Mouse (Mus musculus) right cerebral cortex, postnatal 25 days (tissue): ENCODE data around the gene Fblim1.
A peak's percentile ranks its signal among the peaks of the same experiment; 100 is the strongest.
"Not testable (repeated sequence)": the region's sequence is repeated elsewhere in the genome, so short reads cannot be mapped to it uniquely, and the experiment has no call there.

Experiments
- DNase-seq: peaks from one replicate; pipeline ENCODE4 v3.0.0; 2022

The Fblim1 gene

DNA sequence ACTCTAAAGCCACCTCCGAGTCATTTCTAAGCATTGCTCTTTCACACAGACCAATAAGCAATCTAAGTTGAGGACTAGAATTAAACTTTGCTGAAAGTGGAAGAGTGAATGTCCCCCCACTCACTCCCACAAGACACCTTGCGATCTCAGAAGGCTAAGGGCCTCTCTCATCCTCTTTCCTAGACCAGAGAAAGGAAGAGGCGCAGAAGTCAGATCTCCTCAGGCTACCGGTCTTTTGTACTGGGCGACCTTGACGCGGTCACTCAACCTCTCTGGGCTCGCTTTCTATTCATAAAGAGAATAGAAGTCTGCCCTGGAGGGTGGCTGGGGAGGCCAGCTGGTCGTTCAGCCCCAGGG, 7.0 kb downstream of the Fblim1 start:
- no peak for DNase-seq

DNA sequence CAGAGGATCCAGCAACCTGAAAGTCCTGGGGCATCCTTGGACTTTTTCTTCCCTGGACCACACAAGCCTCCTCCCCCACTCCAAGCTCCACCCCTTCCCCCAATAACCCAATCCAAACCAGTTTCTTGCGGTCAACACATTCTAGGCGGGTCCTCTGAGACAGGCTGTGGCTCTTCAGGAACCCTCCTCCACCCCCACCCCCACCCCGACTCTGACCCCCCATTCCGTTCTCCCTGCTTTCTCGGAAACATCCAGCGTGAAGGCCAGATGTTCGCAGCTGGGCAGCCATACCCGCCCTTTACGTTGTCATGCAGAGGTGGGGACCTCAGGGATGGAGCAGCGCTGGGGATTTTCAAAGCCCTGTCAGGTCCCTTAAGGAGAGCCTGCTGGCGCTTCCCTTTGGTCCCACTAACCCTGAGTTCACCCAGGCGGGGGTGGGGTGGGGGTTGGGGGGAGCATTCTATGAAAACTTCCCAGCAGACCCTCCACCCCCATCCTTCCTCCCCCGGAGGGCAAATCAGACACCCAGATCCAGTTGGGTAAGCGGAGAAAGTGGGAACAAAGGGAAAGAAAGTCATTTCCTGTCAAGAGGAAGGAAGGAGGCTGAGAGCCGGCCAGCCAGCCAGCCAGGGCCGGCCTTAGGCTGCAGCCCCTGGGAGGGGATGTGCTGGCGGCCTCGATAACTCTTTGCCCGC, 7.5 kb downstream of the Fblim1 start:
- no peak for DNase-seq

DNA sequence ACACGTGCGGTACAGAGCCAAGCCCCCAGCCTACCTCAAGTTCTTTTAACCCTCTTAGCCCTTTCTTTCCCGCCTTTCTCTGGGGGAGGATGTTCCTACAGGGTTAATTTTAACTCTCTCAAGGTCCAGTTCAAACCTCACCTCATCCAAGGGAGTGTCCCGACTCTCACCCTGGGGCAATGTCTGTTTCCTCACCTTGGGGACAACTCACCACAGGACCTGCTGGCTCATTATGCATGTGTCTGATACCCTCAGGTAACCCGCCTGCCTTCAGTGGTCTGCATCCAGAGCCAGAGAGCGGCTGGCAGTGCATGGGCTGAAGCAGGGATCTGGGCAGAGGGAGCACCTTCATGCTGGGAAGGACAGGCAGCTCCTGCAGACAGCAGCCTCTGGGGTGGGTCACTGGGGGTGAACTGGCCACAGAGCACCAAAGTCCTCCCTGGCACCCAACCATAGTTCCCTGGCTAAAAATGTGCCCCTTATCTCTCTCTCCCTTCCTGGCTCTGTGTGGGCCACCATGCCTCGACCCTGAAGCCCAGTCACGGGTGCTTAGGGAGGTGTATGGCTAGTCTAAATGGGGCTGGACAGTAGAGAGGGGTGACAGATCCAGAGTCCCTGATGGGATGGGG, 9.1 kb downstream of the Fblim1 start:
- DNase-seq, result no peak

DNA sequence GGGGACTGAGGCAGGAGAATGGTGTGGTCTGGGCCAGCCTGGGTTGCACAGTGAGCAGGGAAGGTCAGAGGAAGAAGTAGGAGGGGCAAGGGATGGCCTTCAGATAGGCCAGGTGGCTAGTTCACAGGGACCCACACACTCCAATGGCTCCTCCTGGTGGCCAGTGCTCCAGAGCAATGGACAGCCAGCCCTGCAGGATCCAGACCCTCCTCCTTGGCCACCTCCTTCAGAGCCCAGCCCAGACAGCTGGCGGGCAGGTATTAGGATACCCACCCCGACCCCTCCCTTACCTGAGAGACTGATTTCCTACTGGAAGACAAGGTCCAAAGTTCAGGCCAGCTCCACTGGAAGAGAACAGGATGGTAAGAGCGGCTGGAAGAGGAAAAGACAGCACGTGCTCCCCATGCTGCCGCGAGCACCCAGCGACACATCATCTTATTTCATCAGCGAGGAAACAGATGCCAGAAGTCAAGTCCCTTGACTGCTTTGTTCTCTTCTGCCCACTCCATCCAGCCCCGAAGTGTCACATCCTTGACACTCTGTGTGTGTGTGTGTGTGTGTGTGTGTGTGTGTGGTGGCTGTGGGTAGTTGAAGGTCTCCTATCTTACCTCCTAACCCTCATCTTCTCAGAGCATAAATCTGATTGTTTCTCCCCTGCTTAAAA, 10.2 kb downstream of the Fblim1 start:
- DNase-seq, result no peak

DNA sequence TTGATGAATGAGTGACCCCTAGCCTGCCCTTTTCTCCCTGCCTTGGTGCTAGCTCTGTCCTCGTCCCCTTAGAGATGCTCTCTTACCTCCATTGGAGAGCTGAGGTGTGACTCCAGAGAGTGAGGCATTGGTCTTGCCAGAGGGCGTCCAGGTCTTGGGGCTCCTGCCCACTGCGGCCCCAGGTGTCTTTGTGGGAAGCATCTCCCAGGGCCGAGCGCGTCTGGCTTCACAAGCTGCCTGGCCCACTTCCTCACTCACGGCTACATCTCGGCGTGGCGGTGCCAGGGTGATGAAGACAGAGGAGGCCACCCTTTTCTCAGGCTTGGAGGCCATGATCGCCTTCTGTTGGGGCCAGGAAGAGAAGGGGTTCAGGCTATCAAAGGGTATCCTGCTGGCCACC, 10.8 kb downstream of the Fblim1 start:
- no peak for DNase-seq

DNA sequence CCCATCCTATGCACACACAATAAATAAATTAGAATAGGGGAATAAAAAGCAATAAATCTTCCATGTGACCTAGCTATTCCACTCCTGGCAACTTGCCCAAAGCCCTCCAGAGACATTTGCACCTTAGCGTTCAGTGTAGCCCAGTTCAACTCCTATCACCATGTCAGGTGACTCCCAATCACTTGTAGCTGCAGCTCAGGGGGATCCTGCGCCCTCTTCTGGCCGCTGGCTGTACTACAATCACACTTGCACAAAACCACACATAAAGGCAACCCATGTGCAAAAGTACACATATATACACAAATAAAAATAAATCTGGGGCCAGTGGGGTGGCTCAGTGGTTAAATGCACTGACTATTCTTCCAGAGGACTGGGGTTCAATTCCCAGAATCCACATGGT, 14.3 kb downstream of the Fblim1 start:
- DNase-seq, result no peak

DNA sequence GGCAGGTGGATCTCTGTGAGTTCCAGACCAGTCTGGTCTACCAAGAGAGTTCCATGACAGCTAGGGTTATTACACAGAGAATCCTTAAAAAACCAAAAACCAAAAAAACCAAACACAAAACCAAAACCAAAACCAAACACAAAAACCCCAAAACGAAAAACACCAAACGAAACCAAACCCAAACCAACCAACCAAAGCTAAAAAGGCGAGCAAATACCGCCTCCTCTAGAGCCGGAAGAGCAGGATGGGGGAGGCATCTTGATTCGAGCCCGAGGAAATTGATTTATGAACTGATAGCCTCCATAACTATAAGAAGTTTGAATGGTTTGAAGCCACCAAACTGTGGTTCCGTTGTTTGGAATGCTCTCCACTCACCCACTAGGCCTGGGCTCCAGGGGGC, 22.0 kb downstream of the Fblim1 start:
- DNase-seq, result no peak

DNA sequence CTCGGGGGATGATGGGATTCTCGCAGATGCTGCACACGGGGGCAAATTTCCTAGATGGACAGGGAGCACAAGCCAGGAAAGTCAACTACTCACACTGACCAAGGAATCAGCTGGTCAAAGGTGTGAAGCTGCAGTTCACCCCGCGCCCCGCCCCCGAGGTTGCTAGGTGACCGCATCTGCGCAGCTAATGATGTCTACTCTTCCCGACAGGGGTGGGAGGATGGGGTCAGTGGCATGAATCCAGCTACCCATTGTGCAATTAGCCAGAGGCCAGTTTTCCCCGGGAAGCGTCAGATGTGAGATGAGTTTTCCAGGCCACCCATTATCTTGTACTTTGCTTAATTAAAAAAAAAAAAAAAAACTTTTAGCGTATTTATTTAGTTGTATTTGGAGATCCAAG, 24.8 kb downstream of the Fblim1 start:
- DNase-seq, result no peak

DNA sequence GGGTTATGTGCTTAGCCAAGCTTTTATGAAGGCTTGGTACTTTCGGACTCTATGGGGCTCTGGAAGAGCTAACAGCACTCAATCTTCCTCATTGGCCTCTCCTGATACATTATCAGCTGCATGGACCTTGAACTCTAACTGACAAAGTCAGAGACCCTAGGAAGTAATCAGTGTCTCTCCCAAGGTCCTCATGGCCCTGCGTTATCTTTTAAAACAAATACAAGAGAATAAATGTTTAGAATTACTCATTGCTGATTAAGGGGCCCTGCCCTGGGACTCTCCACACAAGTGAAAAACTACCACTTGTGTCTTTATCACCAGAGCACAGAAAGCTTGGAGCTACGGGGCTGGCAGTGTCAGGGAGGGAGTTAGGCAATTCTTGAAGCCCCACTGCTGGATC, 27.1 kb downstream of the Fblim1 start:
- DNase-seq, result no peak

DNA sequence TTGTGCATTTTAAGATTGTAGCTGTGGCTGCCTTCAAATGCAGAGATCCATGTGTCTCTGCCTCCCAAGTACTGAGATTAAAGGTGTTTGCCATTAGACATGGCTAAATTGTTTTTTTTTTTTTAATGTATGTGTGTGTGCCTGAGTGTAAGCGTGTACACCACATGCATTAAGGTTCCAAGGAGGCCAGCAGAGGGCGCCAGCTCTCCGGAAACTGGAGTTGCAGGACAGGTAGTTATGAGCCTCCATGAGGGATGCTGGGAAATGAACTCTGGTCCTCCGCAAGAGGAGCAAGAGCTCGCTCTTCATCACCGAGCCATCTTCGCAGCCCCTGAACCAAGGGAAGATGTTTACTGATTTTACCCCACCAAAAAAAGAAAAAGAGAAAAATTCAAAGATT, 29.0 kb downstream of the Fblim1 start:
- DNase-seq, result no peak

DNA sequence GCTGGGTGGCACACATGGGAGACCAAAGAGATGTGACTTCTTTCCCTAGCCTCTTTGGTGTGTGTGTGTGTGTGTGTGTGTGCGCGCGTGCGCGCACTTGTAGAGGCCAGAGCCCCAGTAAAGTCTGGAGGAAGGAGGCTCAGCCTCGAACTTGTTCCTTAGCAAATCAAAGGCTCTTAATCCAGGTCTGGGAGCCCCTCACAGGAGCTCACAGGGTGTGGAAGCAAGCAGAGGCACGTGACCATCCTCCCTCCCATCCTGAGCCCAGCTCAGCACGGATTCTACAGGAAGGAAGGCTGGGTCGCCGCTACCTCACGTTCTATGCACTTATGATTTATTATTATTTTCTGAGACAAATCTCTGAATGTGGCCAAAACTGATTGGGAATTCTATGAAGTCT, 29.5 kb downstream of the Fblim1 start:
- no peak for DNase-seq

DNA sequence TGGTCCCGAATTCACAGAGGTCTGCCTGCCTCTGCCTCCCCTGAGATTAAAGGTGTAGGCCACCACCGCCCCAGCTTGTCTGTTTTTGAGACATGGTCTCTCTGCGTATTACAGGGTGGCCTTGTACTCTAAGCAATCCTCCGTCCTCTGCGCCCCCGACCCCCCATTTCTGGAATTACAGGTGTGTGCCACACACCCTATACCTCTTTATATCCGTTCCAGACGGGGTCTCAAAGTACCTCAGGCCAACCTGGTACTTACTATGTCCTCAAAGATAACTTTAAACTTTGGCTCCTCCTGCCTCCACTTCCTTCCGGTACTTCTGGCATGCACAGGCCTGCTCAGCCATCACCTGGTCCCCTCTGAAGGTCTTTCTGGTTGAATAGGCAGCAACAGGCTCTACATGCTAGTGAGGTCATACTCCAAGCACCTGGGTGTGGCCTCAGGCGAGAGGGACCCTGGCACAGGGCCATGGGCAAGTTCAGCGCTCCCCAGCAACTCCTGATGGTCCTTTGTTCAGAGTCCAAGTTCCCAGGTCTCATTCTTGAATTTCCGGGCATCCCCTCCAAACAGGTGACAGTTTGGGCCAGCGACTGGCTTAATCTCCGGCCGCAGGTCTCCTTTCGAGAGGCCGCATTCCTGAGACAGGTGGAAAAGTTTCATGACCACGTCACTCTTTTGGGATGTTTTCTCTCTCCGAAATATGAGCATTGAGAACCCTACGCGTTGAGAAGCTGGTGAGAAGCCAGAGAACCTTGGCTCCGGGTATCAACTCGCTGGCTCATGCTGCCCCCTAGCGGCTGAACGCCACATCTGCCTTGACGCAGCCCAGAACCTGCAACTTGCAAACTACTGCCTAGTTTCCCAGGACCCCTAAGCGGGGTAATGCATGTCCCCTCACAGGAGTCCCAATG, 30.9 kb downstream of the Fblim1 start:
- DNase-seq, result peak; percentile 74

DNA sequence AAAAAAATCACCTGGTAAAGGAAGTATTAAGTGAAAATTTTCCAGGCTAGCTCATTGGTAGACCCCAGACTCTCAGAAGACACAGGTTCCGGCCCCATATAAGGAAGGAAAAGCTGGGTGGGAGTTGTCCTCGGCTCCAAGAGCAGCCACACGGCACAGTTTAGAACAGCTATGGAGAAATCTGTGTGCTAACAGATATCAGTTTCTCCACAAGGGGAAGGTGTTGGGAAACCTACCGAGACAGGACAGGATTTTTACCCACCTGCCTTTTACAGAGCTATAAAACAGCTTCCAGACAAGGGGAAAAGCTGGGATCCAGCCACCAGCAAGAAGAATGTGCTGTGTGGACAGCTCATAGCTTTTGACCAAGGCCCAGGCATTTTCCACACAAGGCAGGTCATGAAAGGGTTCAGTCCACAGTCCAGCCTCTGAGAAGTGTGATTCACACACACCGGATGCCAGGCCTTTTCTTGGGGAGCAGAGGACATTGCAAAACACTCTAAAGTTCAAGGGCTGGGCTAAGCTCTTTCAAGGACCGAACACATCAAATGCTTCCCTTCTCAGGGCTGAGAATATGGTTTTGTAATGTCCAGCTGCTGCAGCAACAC, 32.4 kb downstream of the Fblim1 start:
- no peak for DNase-seq

DNA sequence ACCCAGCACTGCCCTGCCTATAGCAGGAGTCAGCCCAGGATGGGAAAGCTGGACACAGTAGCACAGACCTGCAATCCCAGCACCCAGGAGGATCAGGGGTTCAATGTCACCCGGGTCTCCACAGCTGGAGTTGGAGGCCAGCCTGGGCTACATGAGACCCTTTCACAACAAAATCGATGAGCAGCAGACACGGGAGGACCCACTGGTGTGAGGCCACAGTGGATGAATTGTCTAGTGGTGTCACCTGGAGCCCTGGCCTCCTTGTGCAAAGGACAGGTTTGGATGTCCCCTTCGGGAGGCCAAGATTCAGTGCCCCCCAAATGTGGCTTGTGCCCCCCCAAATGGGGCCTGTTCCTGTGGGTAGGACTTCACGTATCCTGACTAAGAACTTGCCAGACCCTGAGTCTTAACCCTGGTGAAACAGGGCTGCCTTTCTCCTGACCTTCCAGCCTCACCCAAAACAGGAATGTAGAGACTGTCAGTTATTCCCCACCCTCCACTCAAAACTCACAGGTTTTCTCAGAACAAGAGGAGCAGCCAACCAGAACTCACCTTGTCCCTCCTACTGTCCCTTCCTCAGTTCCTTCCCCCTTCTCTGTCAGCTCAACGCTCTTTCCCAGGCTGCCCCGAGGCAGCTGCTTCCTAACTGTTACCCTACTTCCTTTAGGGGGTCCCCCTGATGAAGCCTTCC, 33.1 kb downstream of the Fblim1 start:
- no peak for DNase-seq

DNA sequence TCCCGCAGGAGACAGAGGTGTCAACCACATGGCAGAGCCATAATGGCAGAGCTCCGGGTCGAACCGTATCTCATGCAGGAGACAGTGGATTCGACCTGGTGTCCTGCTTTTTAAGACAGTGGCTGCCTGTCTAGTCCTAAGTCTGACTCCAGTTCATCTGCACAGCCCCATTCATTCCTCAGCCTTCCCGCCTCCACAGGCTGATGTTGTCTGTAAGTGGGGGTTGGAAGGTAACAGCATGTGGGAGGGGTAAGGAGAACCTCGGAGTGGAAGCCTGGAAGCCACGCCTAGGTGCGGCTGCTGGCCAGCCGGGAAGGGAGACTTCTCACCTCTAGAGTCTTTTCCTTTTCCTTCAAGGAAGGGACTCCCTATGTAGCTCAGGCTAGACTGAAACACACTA, 34.0 kb downstream of the Fblim1 start:
- no peak for DNase-seq

DNA sequence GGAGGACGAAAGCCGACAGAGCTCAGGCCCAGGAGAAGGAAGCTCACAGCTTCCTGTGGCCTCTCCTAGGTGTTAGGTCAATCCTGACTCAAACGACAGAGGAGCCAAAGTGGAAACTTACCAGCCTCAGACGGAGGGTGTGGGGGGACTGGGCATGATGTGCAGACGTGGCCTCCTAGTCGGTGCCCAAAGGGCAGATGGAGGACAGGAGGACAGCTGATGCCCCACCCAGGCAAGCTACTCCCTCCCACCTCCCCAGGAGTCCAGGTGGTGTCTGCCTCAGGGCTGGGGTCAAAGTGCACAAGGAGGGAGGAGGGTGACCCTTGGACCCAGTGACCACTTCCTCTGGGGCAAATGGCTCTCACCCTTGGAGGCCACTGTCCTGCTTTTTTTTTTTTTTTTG, 34.6 kb downstream of the Fblim1 start:
- no peak for DNase-seq

DNA sequence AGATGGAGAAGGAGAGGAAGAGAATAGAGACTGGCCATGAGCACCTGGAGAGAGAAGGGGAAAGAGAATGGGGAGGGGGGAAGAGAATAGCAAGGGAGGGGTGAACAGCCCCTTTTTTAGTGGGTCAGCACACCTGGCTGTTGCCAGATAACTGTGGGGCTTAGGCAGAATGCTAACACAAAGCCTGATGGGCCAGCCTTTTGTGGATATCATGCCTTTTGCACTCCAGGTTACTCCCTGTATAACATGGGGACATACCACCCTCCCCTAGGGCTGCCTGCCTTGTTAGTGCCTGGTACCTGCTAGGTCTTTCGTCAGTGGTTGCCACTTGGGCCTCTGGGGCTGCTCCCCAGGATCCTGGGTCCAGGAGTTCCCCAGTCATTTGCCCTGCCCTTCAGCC, 35.1 kb downstream of the Fblim1 start:
- DNase-seq, result no peak

DNA sequence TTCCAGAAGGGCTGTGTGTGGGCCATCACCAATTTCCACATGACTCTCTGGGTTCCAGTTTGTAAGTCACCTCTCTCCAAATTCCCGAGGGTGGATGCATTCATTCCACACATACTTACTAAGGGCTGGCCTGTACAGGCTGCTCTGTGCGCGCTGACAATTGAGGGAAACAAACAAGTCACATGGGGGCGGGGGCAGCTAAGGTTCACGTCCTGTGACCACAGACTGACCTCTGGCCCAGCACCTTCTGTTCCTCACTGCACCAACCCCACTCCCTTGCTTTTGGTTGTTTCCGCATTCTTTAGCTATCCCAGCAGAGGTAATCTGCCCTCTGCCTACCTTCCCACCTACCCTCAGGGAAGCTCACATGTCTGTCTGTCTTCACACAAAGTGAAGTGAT, 35.9 kb downstream of the Fblim1 start:
- no peak for DNase-seq

DNA sequence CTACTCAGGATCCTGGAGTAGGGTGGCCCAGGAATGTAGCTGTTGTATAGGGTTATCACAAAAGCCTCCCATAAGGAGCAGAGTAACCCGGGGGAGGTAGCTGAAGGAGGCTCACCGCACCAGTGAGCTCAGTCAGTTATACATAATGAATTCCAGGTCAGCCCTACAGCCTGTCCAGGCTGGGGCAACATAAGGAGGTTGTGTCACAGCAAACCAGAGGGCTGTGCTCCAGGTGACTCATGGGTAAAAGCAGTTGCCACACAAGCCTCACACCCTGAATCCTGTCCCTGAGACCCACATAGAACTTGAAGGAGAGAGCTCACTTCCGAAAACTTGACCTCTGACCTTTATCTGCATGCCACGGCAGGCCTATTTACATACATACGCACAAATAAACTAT, 36.9 kb downstream of the Fblim1 start:
- DNase-seq, result no peak

DNA sequence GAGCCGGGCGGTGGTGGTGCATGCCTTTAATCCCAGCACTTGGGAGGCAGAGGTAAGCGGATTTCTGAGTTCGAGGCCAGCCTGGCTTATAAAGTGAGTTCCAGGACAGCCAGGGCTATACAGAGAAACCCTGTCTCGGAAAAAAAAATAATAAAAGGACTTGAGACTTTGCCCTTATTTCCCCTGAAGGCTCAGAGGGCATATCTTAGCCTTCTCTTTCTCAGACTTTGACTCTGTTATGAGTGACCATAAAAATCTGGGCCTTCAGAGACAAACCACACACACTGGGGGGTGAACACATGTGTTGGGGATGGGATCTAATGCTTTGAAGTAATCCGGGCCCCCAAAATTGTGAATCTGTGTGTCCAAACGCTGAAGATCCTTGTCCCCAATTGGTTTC, 38.7 kb downstream of the Fblim1 start:
- DNase-seq, result not testable (repeated sequence)

DNA sequence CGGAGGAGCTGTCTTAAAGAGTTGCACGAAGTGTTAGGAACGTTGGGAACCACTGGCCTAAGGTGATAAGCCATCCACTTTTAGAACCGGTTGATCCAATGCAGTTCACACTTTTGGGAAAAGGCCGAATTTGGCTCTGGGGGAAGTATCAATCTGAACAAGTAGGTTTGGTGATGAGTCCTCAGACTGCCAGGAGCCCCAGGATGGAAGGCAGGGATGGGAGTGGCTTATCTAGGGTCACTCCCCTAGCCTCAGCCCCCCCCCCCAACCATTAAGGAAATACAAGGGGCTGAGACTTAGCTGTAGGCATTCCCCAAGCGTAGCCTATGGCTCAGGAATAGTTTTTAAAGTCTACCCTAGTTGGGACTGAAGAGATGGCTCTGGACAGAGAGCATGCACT, 39.7 kb downstream of the Fblim1 start:
- no peak for DNase-seq

DNA sequence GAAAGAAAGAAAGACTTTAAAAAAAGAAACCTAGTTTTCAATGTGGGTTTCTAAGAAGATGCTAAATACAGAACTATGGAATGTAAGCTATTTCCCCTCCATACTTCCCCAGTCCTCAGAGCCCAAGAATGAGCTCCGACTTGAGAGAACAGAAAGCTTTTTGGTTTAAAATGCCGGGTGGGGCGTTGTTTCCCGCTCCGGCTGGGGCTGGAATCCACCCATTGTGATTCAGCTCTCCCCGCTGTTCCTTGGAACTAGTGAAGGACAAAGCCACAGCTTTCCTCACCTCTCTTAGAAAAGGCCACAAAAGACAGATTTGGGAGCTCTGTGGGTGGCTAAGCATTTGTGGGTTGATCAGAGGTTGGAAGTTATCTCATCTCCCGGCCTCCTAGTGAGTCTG, 40.6 kb downstream of the Fblim1 start:
- DNase-seq, result no peak

DNA sequence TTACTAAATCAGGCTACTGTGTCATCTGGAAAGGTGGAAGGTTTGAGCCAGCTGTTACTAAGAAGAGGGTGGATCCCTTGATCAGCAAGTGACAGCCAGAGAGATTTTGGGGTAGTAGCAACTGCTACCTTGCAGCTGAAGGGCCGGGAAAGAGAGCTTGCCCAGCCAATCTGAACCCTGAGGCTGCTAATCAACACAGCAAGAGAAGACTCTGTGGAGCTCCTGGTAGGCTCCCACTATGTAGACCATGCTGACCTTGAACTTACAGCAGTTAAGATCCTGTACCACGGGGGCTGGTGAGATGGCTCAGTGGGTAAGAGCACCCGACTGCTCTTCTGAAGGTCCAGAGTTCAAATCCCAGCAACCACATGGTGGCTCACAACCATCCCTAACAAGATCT, 41.2 kb downstream of the Fblim1 start:
- DNase-seq, result no peak
